Mouse (Mus musculus) frontal cortex, postnatal 10 days (tissue): ENCODE results near the gene Olfr469.
"Not testable (repeated sequence)": the region's sequence is repeated elsewhere in the genome, so short reads cannot be mapped to it uniquely, and the experiment has no call there.

Source experiments
- DNase-seq, 2 experiments: peaks; one replicate each; pipeline ENCODE4 v3.0.0; 2022; ENCODE audit warnings: low spot score in 2 of 2, mixed read lengths in 1 of 2

Olfr469 gene

DNA sequence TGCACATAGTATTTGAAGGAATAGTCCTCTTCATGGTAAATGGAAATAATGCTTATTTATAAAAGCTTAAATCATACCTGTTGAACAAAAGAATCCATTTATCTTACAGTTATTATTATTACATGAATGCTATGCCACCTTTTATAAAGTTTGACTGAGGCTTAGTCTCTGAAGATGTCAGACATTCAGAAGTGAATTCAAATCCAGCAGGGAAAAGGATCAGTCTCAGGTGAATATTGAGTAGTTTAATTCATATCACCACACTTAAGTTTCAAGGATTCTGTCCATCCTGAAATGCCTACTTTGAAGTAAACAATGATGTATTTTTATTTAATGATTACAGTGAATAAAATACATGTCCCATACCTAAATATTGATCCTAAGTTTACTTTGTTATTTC lies at the start of gene Olfr469:
Olfr469 (minus strand) TSS at position 101 of the 400 bp plus-strand sequence.
- not testable (repeated sequence) for DNase-seq

DNA sequence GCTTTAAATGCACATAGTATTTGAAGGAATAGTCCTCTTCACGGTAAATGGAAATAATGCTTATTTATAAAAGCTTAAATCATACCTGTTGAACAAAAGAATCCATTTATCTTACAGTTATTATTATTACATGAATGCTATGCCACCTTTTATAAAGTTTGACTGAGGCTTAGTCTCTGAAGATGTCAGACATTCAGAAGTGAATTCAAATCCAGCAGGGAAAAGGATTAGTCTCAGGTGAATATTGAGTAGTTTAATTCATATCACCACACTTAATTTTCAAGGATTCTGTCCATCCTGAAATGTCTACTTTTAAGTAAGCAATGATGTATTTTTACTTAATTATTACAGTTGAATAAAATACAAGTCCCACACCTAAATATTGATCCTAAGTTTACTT lies 22.0 kb upstream of the Olfr469 start, which contains the start of gene Olfr470:
Olfr470 (minus strand) TSS at position 101 of the 400 bp plus-strand sequence.
- not testable (repeated sequence) for DNase-seq

- DNase-seq: no peak
Observed at GRCm38 (mm10) chr7:107841719-107842118, 16.4 kb upstream of the Olfr469 start.

- DNase-seq: not testable (repeated sequence)
Observed at GRCm38 (mm10) chr7:107823867-107824266, 1.5 kb downstream of the Olfr469 start.

DNA sequence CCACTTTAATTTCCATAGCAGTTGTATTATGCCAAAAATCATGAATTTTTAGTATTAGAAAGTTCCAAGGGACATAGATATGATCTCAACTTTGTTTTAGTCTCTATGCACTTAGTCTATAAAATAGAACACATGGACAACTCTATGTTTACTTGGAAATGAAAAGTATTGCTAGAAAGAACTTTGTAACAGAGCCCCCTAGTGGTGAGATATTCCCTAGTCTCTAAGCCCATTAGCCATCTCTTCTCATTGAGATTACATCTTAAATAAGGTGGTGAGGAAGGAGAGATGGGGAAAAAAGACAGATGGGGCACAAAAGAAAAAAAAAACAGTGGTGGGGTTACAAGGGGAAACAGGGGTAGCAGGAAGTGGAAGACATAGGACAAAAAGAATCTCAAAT lies 5.9 kb downstream of the Olfr469 start:
- no peak for DNase-seq

- DNase-seq: no peak
Observed at GRCm38 (mm10) chr7:107811963-107812362, 13.4 kb downstream of the Olfr469 start, which contains the start of gene Olfr467. Gene Olfr467, plus strand, starts transcription at chr7:107812263.

DNA sequence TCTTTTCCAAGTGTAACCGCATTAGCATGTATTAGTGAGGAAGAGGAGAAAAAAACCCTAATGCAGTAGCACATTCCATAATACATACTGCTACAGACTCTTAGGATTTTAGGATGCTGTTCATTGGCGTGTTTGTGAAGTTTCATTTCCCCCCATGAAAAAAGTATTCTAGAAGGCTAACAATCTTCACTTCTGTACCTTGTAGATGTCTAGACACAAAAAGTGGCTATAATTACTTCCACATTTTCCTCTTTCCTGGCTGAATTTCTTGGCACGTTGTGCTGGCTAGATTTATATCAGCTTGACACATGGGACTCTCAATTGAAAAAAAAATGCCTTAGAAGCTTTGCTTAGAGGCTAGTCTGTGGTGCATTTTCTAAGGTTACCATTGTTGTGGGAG lies 23.2 kb downstream of the Olfr469 start:
- DNase-seq: no peak

DNA sequence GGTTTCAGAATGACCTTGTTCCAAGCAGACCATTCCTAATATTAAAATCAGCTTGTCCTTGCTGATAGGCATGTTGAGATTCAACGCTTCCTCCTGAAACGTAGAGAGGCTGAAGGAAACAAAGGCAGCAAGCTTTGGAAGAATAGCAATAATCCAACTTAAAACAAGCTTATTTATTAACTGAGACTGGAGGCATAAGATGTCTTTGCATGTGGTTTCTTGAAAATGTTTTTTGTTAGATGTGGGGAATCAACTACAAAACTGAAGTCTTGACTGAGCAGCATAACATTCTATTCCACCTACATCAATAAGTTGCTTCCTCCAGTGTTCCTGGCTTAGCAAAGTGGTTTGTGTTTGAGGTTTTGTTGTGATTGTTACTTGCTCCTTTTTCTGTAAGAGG lies 24.2 kb downstream of the Olfr469 start, which contains the start of gene Ovch2:
Ovch2 (minus strand) TSS at position 101 of the 400 bp plus-strand sequence.
- DNase-seq: no peak

- no peak for DNase-seq
Observed at GRCm38 (mm10) chr7:107796500-107796899, 28.8 kb downstream of the Olfr469 start.

- no peak for DNase-seq
Observed at GRCm38 (mm10) chr7:107787977-107788620, 37.2 kb downstream of the Olfr469 start.

DNA sequence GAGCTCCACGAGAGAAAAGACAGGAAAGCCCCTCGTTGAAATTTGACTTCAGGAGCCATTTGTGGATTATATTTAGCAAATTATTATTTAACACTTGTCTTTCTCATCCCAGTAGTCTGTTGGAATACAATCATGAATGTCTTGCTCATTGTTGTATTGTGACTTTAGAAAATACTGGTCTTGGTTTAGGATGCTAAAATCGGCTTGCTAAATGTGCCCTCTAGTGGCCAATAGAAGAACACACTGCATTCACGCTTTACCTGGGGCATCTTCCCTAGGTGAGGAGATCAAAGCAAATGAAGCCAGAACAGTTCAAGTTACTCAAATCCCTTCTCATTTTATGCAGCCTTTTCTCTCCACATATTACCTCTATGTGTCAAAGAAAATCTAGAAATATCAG lies 45.7 kb downstream of the Olfr469 start:
- DNase-seq: no peak

- no peak for DNase-seq
Observed at GRCm38 (mm10) chr7:107778216-107778615, 47.1 kb downstream of the Olfr469 start.

DNA sequence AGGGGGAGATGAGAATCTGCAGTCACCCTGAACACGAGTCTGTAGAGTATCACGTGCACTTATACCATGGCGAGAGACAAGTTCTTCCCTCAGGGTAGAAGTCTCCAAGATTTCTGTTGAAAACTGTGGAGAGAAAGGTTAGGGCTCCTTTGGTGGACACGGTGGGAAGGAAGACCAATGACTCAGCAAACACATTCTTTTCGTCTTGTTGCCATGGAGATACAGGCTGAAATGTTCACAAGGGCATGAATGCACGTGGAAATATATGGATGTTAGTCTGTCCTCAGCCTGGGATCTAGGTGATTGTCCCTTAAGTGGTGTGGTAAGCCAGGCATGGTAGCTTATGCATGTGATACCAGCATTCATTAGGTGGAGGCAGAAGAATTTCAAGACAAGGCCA lies 54.5 kb downstream of the Olfr469 start:
- no peak for DNase-seq
